Mouse (Mus musculus) layer of hippocampus, adult 18-20 months (tissue): Measurements from ENCODE around the gene Lmx1a. TPM values are rescaled to one million over a fixed set of nuclear protein-coding genes. Genes with fewer than 3 reads are reported as not detected.
A peak's percentile ranks its signal among the peaks of the same experiment; 100 is the strongest.

Source experiments
- DNase-seq, 2 experiments: peaks; one replicate each; pipeline ENCODE4 v3.0.0; 2022; ENCODE audit warnings: low spot score in 2 of 2
- total RNA-seq, 2 experiments: library from RNA; stranded (reverse); gene quantifications; 2 replicates each; pipeline ENCODE4 v1.2.3; 2021

Gene Lmx1a
- total RNA-seq, 2 experiments from 2014 or later = 0.10 TPM; not detected in 1

GRCm38 (mm10) chr1:167693499-167694240, 4.6 kb downstream of the Lmx1a start:
- no peak for DNase-seq

- no peak for DNase-seq
These were observed 5.7 kb downstream of the Lmx1a start for GRCm38 (mm10) chr1:167694731-167695130.

DNA sequence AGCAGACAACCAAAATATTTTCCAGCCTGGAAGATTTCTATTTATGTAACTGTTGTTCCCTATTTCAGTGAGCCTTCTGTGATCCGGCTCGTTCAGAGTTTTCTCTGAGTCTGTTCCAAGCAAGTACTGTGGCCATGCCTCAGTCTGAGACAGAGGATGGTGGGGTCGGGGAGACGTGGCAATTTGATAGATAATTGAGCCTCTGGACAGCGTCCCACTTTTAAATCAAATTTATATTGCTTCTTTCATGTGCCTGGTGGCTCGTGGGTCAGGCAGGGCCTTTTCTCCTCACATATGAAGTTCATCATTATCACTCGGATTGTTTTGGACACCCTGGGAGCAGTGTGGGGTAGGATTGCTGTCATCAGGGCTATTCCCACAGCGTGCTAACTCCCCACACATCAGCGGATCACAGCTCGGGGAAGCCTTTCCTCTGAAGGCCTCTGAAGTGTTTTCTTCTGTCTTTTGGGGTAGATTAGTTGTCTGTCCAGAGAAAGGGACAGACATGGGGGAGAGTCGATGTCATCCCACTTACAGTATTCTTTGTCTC, 6.9 kb downstream of the Lmx1a start:
- DNase-seq = no peak

GRCm38 (mm10) chr1:167699706-167700105, 10.7 kb downstream of the Lmx1a start:
- no peak for DNase-seq

GRCm38 (mm10) chr1:167700221-167700620, 11.2 kb downstream of the Lmx1a start:
- no peak for DNase-seq

DNA sequence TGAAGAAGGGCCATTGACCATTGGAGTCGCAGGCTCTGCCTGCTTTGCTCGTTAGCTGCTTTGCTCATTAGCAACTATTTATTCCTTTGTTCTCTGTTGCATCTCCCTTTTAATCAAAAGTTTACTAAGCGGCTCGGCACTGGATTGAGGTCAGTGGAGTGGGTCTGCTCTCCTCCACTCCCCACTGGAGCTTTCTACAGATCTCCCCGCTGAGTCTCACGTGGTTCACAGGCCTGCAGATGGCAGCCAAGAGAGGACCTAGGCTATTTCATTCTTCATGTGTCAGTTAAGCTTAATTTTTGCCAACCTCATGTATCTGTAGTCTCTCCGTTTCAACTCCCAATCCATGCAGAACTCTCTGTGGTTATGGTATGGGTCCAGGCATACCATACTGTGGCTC, 16.5 kb downstream of the Lmx1a start:
- DNase-seq = no peak

GRCm38 (mm10) chr1:167708761-167709160, 19.7 kb downstream of the Lmx1a start:
- no peak for DNase-seq

DNA sequence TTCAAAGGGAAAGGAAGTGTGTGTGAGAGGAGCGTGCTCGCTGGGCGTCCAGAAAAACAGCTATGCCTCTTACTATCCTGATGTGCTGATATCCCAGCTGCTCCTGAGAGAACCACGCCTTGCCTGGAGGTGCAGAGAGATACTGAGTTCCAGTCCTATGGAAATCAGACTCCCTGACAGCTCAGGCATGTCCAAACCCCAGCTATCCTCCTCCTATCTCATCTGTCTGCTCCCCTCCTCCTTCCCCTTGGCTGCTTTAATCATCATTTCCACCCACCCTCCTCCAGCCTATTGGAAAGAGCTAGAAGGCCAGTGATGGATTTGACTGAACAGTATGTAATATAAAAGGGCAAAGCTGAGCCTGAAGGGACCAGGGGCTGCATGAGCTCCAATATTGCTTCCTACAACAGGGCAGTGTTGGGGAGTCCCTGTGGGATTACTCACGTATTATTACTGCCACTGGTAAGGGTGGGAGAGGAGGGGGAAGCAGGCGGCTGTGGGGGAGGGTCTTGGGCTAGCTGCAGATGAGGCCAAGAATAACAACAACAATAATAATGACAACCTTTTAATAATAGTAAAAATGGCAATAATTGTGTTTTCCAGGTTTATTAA, 26.8 kb downstream of the Lmx1a start:
- no peak for DNase-seq

DNA sequence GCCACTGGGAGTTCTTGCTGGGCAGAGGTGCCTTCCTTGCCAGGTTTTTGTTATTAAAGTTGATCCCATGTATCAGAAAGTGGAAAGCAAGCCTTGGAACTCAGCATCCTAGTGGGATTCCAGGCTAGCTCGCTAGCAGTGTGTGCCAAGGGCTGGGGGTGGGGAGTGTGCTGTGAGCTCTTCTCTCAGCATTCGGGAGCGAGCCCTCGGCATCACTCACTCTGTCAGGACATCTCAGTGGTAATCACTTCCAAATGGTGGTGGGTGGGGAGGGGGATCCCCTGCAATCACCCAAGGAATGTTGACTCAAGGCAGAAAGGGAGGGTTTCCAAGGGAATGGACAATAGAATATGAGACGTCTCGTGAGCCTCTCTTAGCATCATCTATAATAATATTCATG, 45.4 kb downstream of the Lmx1a start:
- DNase-seq = no peak

DNA sequence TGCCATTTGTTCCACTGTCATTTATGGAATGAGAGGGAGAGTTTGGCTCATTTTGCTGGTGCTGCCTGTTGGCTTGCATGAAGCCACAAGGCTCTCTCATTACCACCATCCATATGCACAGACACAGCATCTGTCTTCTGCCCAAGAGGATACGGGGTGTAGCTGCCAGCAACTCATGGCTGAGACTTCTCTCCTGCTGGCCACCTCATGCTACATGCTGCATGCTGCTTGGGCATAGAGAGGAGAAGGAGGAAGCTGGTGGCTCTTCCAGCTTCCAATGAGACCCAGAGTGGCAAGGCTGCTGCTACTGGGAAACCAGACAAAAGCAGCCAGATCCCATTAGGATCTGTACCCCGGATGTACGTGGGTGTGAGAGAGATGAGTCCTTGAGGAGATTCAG, 47.8 kb downstream of the Lmx1a start:
- peak; percentile 22 to 35 for DNase-seq

DNA sequence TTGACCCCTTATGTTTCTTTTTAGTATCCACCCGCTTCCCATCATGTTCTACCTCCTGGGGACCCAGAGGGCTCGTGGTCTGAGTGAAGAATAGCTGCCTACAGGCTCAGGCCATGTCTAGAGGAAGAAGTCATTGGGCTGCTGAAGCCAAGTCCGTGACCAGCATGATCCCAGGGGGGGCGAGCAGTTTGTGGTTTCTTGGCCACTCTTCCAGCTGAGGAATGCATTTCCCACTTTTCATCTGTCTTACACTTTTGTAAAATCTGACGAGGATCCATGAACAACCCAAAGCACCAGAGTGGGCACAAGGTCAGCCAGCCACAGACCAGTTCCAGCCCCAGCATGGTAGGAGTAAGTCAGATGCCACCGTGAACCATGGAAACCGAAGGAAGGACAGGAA, 50.2 kb downstream of the Lmx1a start:
- no peak for DNase-seq

DNA sequence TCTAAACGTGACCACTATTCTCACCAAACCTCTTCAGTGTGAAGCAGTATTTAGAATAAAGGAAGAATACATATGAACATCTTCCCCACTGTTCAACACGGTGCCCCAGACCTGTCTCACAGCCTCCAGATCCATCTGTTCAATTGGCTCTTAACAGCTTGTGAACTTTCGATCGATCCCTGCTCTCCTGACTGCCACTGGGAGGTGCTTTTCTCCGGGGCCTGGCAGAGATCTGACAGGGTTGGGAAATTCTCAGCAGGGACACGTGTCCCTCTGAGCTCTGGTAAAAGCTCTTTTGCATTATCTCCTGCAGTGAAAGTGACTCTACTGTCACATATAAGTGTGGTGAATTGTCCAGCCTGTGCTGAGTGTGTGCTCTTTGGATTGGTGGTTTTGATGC, 57.6 kb downstream of the Lmx1a start:
- DNase-seq = no peak

GRCm38 (mm10) chr1:167752661-167753060, 63.6 kb downstream of the Lmx1a start:
- no peak for DNase-seq

- DNase-seq = no peak
These were observed 65.0 kb downstream of the Lmx1a start for GRCm38 (mm10) chr1:167754085-167754484.

DNA sequence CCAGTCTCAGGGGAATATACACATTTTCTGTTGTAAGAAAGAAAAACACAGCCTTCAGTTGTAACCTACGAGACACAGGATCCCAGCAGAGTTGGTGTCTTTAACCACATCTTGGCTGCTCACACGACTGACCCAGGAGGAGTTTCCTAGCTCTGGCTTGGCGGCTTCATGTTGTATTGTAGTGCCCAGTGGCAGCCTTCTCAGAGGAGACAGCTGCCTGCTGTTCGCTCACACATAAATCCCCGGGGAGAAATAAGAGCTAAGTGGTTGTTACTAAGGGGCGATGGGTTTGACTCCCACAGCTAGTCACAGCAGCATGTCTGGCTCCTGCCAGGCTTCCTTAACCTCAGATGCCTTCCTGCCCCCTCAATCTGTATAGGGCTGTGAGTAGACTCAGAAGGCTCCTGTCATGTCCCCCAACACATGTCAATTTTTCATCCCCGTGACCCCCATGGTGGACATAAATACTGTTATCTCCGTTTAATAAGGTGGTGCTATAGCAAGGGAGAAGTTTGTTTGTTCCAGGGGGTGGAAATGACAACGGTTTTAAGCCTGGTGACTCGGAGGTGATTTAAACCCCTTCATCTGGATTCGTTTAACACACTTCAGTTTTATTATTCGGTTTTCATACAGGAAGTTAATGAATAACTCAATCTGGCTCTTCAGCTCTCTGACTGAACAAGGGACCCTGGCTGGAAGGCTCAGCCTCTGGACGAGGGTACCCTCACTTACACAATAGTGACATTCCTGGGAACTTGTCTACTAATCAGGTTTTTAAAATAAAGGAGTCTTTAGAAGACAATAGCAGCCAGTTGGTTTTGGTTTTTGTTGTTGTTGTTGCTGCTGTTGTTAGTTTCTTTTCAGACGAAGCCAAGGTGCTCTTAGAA, 65.8 kb downstream of the Lmx1a start:
- no peak for DNase-seq

- no peak for DNase-seq
These were observed 69.2 kb downstream of the Lmx1a start for GRCm38 (mm10) chr1:167758208-167758607.

GRCm38 (mm10) chr1:167760307-167760706, 71.3 kb downstream of the Lmx1a start:
- no peak for DNase-seq

DNA sequence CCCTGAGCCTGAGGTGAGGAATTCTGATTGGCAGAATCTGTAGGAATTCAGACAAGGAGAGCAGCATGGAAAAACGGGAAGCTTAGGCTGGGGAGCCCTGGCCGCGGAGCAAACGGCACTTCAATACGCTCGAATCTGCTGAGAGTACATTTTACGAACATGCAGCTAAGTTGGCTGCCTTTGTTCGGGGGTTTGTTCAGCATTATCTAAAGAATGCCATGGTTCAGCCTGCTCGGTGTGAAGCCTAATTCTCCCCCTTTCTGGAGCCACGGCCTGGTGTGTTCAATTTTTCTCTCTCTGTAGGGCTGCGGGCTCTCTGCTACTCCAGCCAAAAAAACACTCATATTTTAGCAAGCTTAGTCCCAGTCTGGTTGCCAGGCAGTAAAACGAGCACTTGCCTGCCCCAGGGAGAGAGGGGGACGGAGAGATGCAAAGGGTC, 72.8 kb downstream of the Lmx1a start:
- DNase-seq = no peak

DNA sequence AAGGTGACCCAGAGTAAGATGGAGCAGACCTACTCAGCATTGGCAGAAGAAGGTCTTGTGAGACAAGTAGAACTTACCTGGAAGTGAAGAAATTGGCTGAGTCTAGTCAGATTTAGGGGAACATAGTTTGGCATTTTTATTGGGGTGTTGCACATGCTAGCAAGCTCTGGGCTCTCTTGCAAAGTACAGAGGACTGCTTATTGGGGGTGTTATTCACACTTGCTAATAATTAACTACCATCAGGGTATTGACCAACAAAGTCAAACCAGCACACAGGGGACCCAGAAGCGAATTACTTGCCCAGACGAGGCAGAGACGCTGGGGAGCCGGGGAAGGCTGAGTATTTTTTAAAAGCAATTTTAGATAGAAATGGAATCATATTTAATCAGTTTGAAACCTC, 77.6 kb downstream of the Lmx1a start:
- no peak for DNase-seq

- DNase-seq = no peak
These were observed 81.4 kb downstream of the Lmx1a start for GRCm38 (mm10) chr1:167770457-167770856.

DNA sequence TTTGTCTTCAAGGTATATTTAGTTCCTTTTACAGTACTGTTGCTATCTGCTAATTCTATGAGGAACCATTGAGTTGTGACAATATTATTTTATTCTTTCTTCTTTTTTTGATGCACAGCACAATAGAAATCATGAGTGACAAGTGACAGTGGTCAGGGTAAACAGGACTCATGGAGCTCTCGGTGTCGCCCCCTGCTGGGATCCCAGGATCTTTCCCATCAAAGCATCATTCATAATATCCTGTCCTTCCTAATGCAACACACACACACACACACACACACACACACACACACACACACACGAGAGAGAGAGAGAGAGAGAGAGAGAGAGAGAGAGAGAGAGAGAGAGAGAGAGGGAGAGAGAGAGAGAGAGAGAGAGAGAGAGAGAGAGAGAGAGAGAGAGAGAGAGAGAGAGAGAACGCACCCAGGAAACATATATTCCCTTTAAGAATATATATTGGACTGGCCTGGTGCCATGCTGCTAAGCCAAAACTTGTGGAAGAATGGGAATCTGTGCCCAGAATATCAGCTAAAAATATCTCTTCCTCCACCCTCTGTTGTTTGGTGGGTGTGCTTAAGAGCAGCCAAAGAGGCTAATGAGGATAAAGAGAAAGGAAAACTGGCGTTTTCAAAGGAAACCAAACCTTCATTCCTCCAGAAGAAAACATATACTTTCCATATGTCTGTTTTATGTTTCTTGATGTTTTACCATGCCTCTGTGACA, 90.9 kb downstream of the Lmx1a start:
- DNase-seq = no peak
